Mouse (Mus musculus) embryonic facial prominence, embryonic 15.5 days (tissue): ENCODE data around the gene Rtca. TPM values are rescaled to one million over a fixed set of nuclear protein-coding genes. Genes with fewer than 3 reads are reported as not detected.

Experiments used
- ATAC-seq: fragments of 200-750 bp; cut with Nextera tagmentation; 2 replicates; pipeline ENCODE4 v1.8.0; 2017; ENCODE audit warnings: low read depth, moderate TSS enrichment; ENCODE audit not compliant: insufficient number of reproducible peaks, low FRiP score, low TSS enrichment
- H3K27ac ChIP-seq: fragments of 300-500 bp; sonication (generic); replicated peaks from 2 replicates; pipeline ENCODE4 v1.5.1; 2015; ENCODE audit warnings: mild to moderate bottlenecking, inconsistent platforms
- H3K27me3 ChIP-seq: fragments of 300-500 bp; sonication (generic); 2 replicates; pipeline ENCODE4 v1.6.1; 2015; ENCODE audit warnings: inconsistent platforms
- H3K36me3 ChIP-seq: fragments of 300-500 bp; sonication (generic); 2 replicates; pipeline ENCODE4 v1.6.1; 2015; ENCODE audit warnings: mild to moderate bottlenecking, inconsistent platforms
- H3K4me1 ChIP-seq: fragments of 300-500 bp; sonication (generic); 2 replicates; pipeline ENCODE4 v1.6.1; 2015; ENCODE audit warnings: inconsistent platforms
- H3K4me2 ChIP-seq: fragments of 300-500 bp; sonication (generic); replicated peaks from 2 replicates; pipeline ENCODE4 v1.6.1; 2015; ENCODE audit warnings: mild to moderate bottlenecking, inconsistent platforms
- H3K4me3 ChIP-seq: fragments of 300-500 bp; sonication (generic); replicated peaks from 2 replicates; pipeline ENCODE4 v1.5.1; 2015; ENCODE audit warnings: mild to moderate bottlenecking, inconsistent platforms
- H3K9ac ChIP-seq: fragments of 300-500 bp; sonication (generic); 2 replicates; pipeline ENCODE4 v1.6.1; 2015; ENCODE audit warnings: inconsistent platforms
- H3K9me3 ChIP-seq: fragments of 300-500 bp; sonication (generic); replicated peaks from 2 replicates; pipeline ENCODE4 v1.6.1; 2016; ENCODE audit warnings: inconsistent platforms
- WGBS: fragments of 180-500 bp; shearing (Covaris S2); methylation state at CpG from one replicate; pipeline ENCODE4 v1.1.7; 2015; 5-methylcytosine and 5-hydroxymethylcytosine counted together
- polyA plus RNA-seq: library from polyadenylated mRNA; unstranded; fragments of >200 nt; fragmentation: Nextera tagmentation; extraction: Ambion mirVana; gene quantifications from 2 replicates; pipeline ENCODE4 v1.2.1, GENCODE M21; 2015

Gene Rtca
- polyA plus RNA-seq, 1 experiment from 2014 or later, result 68.6 TPM

DNA sequence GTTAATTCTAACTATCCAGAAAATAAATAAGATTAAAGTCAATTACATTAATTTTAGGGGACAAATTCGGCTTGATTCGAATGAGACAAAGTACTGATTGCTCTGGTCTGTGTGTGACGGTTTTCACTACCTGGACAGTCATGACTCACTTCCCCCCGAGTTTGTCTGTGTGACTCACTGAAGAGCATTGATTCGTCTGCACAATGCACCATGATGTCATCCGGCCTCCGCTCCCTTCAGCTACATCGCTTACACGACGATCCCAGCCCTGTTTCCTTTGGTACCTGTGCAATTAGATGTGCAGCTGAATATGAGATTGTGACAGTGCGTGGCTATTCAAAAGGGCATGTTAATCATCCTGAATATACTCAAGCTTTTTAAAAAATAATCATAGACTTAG, 33.4 kb downstream of the Rtca start:
- Histone ChIP-seq H3K9ac (no peak overlapping the region), H3K4me1 (no peaks in the 10 kb centered on the region), H3K27me3 (no peaks in the 10 kb centered on the region), H3K9me3 (no peaks in the 10 kb centered on the region), H3K4me2 (no peak overlapping the region), H3K4me3 (no peak overlapping the region), H3K36me3 (no peaks in the 10 kb centered on the region), H3K27ac (no peak overlapping the region)
- 65% methylated on average over 11 of the region's 11 CpGs for WGBS
- ATAC-seq, result no peak

GRCm38 (mm10) chr3:116465709-116466108, 42.3 kb downstream of the Rtca start:
- Histone ChIP-seq H3K4me3 (no peak overlapping the region), H3K4me1 (peaks cover 4% of the 10 kb centered on the region), H3K27me3 (no peaks in the 10 kb centered on the region), H3K9me3 (no peaks in the 10 kb centered on the region), H3K36me3 (no peaks in the 10 kb centered on the region), H3K4me2 (no peak overlapping the region), H3K9ac (no peak overlapping the region), H3K27ac (no peak overlapping the region)
- 86% methylated on average over 12 of the region's 12 CpGs for WGBS
- ATAC-seq, result no peak

GRCm38 (mm10) chr3:116464318-116464717, 43.7 kb downstream of the Rtca start:
- peak; percentile 62 for ATAC-seq
- no peaks in the 10 kb centered on the region for H3K9me3 ChIP-seq
- H3K27ac ChIP-seq, result peak overlapping the region; percentile 60; the same call in 1 of the 2 replicates
- no peak overlapping the region for H3K4me3 ChIP-seq
- no peaks in the 10 kb centered on the region for H3K27me3 ChIP-seq
- no peak overlapping the region for H3K9ac ChIP-seq
- H3K4me1 ChIP-seq, result peaks cover 4% of the 10 kb centered on the region
- WGBS, result 18% methylated on average over 2 of the region's 2 CpGs
- H3K36me3 ChIP-seq, result no peaks in the 10 kb centered on the region
- no peak overlapping the region for H3K4me2 ChIP-seq

GRCm38 (mm10) chr3:116461053-116461452, 47.0 kb downstream of the Rtca start:
- no peak for ATAC-seq
- Histone ChIP-seq H3K4me3 (no peak overlapping the region), H3K27ac (no peak overlapping the region), H3K9me3 (no peaks in the 10 kb centered on the region), H3K36me3 (no peaks in the 10 kb centered on the region), H3K4me2 (no peak overlapping the region), H3K9ac (no peak overlapping the region), H3K27me3 (no peaks in the 10 kb centered on the region), H3K4me1 (peaks cover 4% of the 10 kb centered on the region)
- WGBS, result 86% methylated on average over 4 of the region's 4 CpGs

- H3K9me3 ChIP-seq, result no peaks in the 10 kb centered on the region
- no peaks in the 10 kb centered on the region for H3K4me1 ChIP-seq
- WGBS, result 63% methylated on average over 1 of the region's 1 CpGs
- no peak overlapping the region for H3K4me2 ChIP-seq
- H3K4me3 ChIP-seq, result no peak overlapping the region
- no peaks in the 10 kb centered on the region for H3K27me3 ChIP-seq
- H3K27ac ChIP-seq, result no peak overlapping the region
- H3K9ac ChIP-seq, result no peak overlapping the region
- ATAC-seq, result no peak
- no peaks in the 10 kb centered on the region for H3K36me3 ChIP-seq
These were observed 53.5 kb downstream of the Rtca start for GRCm38 (mm10) chr3:116454529-116454928.

GRCm38 (mm10) chr3:116450741-116451140, 57.3 kb downstream of the Rtca start:
- WGBS, result 51% methylated on average over 3 of the region's 3 CpGs
- no peak for ATAC-seq
- Histone ChIP-seq H3K36me3 (no peaks in the 10 kb centered on the region), H3K27ac (no peak overlapping the region), H3K9ac (no peak overlapping the region), H3K4me2 (no peak overlapping the region), H3K9me3 (no peaks in the 10 kb centered on the region), H3K27me3 (no peaks in the 10 kb centered on the region), H3K4me3 (no peak overlapping the region), H3K4me1 (no peaks in the 10 kb centered on the region)

DNA sequence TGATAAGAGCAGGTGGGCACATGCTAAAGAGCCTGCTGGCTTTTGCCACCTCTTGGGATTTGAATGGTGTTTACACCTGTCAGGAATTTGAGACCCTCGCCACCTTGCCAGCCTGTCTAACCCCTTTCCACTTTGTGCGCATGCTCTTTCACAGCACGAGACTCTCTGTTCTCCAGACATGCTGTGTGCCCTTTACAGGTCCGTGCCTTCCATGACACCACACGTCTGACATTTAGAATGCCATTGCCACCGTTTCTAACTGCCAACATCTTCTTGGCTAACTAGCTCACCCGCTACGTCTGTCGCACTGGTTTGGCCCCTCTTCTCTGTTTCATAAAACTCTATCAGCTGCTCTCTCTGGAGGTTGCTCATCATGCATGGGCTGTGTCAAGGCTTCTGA, 63.7 kb downstream of the Rtca start:
- H3K4me2 ChIP-seq, result no peak overlapping the region
- H3K9ac ChIP-seq, result no peak overlapping the region
- H3K4me3 ChIP-seq, result no peak overlapping the region
- no peaks in the 10 kb centered on the region for H3K9me3 ChIP-seq
- no peak for ATAC-seq
- H3K27me3 ChIP-seq, result no peaks in the 10 kb centered on the region
- no peaks in the 10 kb centered on the region for H3K36me3 ChIP-seq
- no peaks in the 10 kb centered on the region for H3K4me1 ChIP-seq
- no peak overlapping the region for H3K27ac ChIP-seq
- 76% methylated on average over 9 of the region's 9 CpGs for WGBS

DNA sequence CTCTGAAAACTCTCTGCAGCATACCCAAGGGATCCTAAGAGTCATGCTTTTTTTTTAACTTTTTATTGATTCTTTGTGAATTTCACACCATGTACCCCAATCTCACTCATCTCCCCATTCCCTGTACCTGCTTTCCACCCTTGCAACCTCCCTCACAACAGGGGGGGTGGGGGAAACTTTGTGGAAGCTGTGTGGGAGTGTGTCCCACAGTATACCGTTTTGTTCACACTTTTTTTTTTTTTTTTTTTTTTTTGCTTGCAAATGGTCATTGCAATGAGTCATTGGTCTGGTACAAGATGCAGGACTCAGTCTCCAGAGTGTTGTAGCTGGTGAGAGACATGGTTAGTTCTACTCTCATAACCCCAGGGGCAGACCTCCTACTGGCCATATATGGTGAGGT, 65.2 kb downstream of the Rtca start:
- 88% methylated on average over 1 of the region's 1 CpGs for WGBS
- Histone ChIP-seq H3K27me3 (no peaks in the 10 kb centered on the region), H3K9ac (no peak overlapping the region), H3K9me3 (no peaks in the 10 kb centered on the region), H3K36me3 (no peaks in the 10 kb centered on the region), H3K4me1 (no peaks in the 10 kb centered on the region), H3K4me3 (no peak overlapping the region), H3K4me2 (no peak overlapping the region), H3K27ac (no peak overlapping the region)
- no peak for ATAC-seq

- no peaks in the 10 kb centered on the region for H3K27me3 ChIP-seq
- no peak for ATAC-seq
- H3K36me3 ChIP-seq, result no peaks in the 10 kb centered on the region
- H3K9me3 ChIP-seq, result no peaks in the 10 kb centered on the region
- no peak overlapping the region for H3K27ac ChIP-seq
- no peak overlapping the region for H3K4me3 ChIP-seq
- H3K4me1 ChIP-seq, result no peaks in the 10 kb centered on the region
- 91% methylated on average over 15 of the region's 15 CpGs for WGBS
- no peak overlapping the region for H3K9ac ChIP-seq
- no peak overlapping the region for H3K4me2 ChIP-seq
These were observed 66.3 kb downstream of the Rtca start for GRCm38 (mm10) chr3:116441518-116442205.

DNA sequence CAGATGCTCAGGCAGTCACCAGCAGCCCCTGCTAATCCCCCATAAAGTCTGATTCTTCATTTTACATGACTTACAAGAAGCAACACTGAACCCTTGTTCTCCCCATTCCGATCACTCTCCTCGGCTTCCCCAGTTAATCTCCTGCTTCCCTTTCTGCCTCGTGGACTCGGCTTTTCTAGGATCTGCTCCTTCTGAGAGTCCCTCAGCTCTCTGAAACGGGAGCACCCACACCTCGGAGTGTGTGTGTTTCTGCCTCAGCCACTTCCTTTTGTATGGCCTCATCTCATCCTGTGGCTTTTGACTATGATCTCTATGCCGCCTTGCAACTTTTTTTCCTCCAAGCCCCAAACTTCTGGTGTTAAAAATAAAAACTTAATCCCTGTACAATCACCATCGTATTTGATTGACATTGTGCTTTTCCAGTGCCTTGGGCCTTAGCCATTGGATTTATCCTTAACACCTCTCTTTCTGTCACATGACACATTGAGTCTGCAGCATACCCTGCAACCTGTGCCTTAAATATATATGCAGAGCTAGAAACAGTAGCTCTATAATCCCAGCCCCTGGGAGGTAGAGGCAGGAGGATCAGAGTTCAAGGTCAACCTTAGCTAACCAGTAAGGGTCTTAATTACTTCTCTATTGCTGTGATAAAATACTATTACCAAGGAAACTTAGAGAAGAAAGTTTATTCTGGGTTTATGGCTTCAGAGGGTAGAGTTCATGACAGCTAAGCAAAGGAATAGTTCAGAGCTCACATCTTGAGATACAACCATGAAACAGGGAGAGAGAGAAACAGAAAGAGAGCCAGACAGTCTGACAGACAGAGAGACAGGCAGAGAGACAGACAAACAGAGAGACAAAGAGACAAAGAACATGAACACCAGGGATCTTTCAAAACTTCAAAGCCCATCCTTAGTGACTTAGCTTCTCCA, 67.7 kb downstream of the Rtca start:
- H3K9me3 ChIP-seq, result no peaks in the 10 kb centered on the region
- H3K27me3 ChIP-seq, result no peaks in the 10 kb centered on the region
- no peaks in the 10 kb centered on the region for H3K4me1 ChIP-seq
- H3K4me3 ChIP-seq, result no peak overlapping the region
- H3K36me3 ChIP-seq, result no peaks in the 10 kb centered on the region
- ATAC-seq, result no peak
- H3K9ac ChIP-seq, result no peak overlapping the region
- WGBS, result 50% methylated on average over 8 of the region's 8 CpGs
- H3K27ac ChIP-seq, result no peak overlapping the region
- H3K4me2 ChIP-seq, result no peak overlapping the region
